ENCODE assay signal across 7 mouse cellular contexts in the genomic region with DNA sequence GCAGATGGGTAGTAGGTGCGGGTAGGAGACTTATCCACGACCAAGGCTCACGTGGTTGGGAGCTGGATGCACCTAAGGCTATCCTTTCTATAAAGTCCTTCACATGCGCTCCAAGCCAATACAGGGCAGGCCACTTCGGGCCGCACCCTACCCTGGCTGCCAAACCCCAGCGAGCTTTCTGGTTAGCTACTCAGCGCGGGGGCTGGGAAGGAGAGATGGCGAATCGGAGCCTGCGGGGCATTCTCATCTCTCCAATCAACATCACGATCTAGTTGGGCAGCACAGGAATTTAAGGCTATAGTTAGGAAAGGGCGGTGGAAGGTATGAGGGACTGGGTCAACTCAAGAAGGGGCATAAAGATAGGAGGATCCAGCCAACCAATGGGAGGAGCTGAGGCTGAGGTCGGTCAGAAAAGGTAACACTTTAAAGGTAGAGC. TPM values are rescaled to one million over a fixed set of nuclear protein-coding genes. Genes with fewer than 3 reads are reported as not detected.
DNase-seq lines count a peak whose midpoint lies in the region; ATAC-seq and TF ChIP-seq lines count a peak whose summit lies in the region.

No protein-coding gene starts in this region.

- no peak for ATAC-seq in forebrain, embryonic 13.5 days
- peak; percentile 10 for ATAC-seq in monocyte, adult 5-6 weeks (replicated peaks; ENCODE audit: insufficient number of reproducible peaks, low FRiP score, low TSS enrichment, poor library complexity, severe bottlenecking)

- 0 out of 2 replicates have a peak, but pooled peaks have one; percentile 19 for TF ChIP-seq POLR2A in lung, adult 2 months (IDR thresholded peaks at IDR 0.05; ENCODE audit: borderline replicate concordance, extremely low read depth, low read depth, low read length)
- no peak for TF ChIP-seq POLR2A in bone marrow macrophage, adult 2 months (IDR thresholded peaks at IDR 0.05; ENCODE audit: borderline replicate concordance, low read depth, low read length)

- TF ChIP-seq CTCF in lung, adult 2 months (IDR thresholded peaks at IDR 0.05; ENCODE audit: insufficient read depth, low read length), result no peak
- no peak for TF ChIP-seq CTCF in bone marrow macrophage, adult 2 months (IDR thresholded peaks at IDR 0.05; ENCODE audit: low read depth, low read length)

- peaks cover 4% of the 10 kb centered on the region; the same call in 1 of the 2 replicates for H3K4me1 ChIP-seq in lung, adult 2 months (ENCODE audit: control insufficient read depth, insufficient read depth, low read length)
- H3K4me1 ChIP-seq in bone marrow macrophage, adult 2 months (ENCODE audit: control insufficient read depth, insufficient read depth, low read length), result peaks cover 38% of the 10 kb centered on the region
- peaks cover 31% of the 10 kb centered on the region for H3K4me1 ChIP-seq in forebrain, embryonic 13.5 days
- peaks cover 37% of the 10 kb centered on the region for H3K4me1 ChIP-seq in limb, embryonic 10.5 days

- peaks cover 46% of the 10 kb centered on the region for H3K36me3 ChIP-seq in forebrain, embryonic 13.5 days (ENCODE audit: poor library complexity, severe bottlenecking)
- H3K36me3 ChIP-seq in limb, embryonic 10.5 days, result peaks cover 52% of the 10 kb centered on the region

- H3K9me3 ChIP-seq in forebrain, embryonic 13.5 days (replicated peaks), result no peaks in the 10 kb centered on the region
- no peaks in the 10 kb centered on the region for H3K9me3 ChIP-seq in limb, embryonic 10.5 days (replicated peaks)

- under 1% methylated on average over 15 of the region's 15 CpGs for WGBS in lung, adult 2 months
- WGBS in forebrain, embryonic 13.5 days, result 1% methylated on average over 15 of the region's 15 CpGs
- under 1% methylated on average over 15 of the region's 15 CpGs for WGBS in limb, embryonic 10.5 days

- H3K27me3 ChIP-seq in forebrain, embryonic 13.5 days, result no peaks in the 10 kb centered on the region
- no peaks in the 10 kb centered on the region for H3K27me3 ChIP-seq in limb, embryonic 10.5 days (ENCODE audit: low read depth, poor library complexity, severe bottlenecking)

- H3K4me3 ChIP-seq in lung, adult 2 months (replicated peaks; ENCODE audit: extremely low read depth, low read depth, low read length), result peak overlapping the region; percentile 57
- H3K4me3 ChIP-seq in bone marrow macrophage, adult 2 months (ENCODE audit: insufficient read depth, low read length), result peak overlapping the region; percentile 61
- H3K4me3 ChIP-seq in forebrain, embryonic 13.5 days, result peak overlapping the region; percentile 63
- peak overlapping the region; percentile 64 for H3K4me3 ChIP-seq in limb, embryonic 10.5 days

- peak overlapping the region; percentile 81 for H3K4me2 ChIP-seq in forebrain, embryonic 13.5 days

- peak; percentile 79 for DNase-seq in lung, adult 2 months
- DNase-seq in lung, postnatal 36 days, result no peak
- peak; percentile 82 for DNase-seq in limb, embryonic 10.5 days (ENCODE audit: low spot score)
- DNase-seq in cerebellum, adult 11 months, result no peak

- peak overlapping the region; percentile 99 for H3K27ac ChIP-seq in bone marrow macrophage, adult 2 months (ENCODE audit: insufficient read depth, low read depth, low read length)
- peak overlapping the region; percentile 81 for H3K27ac ChIP-seq in forebrain, embryonic 13.5 days
- peak overlapping the region; percentile 91 for H3K27ac ChIP-seq in limb, embryonic 10.5 days

- peak overlapping the region; percentile 71 for H3K9ac ChIP-seq in forebrain, embryonic 13.5 days

RNA-seq across cellular contexts. Expression of gene Spag7, which starts 0.9 kb away (rescaled TPM):
- polyA plus RNA-seq in lung, adult 2 months (2012; rRNA removed), result 24.7 and 39.0 TPM in 2 replicates
- polyA plus RNA-seq in bone marrow macrophage, adult 2 months (2012; ENCODE audit: insufficient read depth, insufficient read length, missing spikeins), result 86.8 and 101 TPM in 2 replicates
- 173 and 177 TPM in 2 replicates for polyA plus RNA-seq in forebrain, embryonic 13.5 days (2015; fragmentation: Nextera tagmentation; extraction: Ambion mirVana)
- 182 and 196 TPM in 2 replicates for polyA plus RNA-seq in limb, embryonic 10.5 days (2016; fragmentation: Nextera tagmentation; extraction: Ambion mirVana)
- 49.1 to 78.2 TPM (median 76.7 TPM) in 3 replicates for total RNA-seq in monocyte, adult 5-6 weeks (2017)

RNA-seq across cellular contexts. Expression of gene Eno3, which starts 11.4 kb away (rescaled TPM):
- polyA plus RNA-seq in lung, adult 2 months (2012; rRNA removed), result 19.6 and 97.3 TPM in 2 replicates
- polyA plus RNA-seq in bone marrow macrophage, adult 2 months (2012; ENCODE audit: insufficient read depth, insufficient read length, missing spikeins), result 4.7 and 7.4 TPM in 2 replicates
- 7.1 and 7.4 TPM in 2 replicates for polyA plus RNA-seq in forebrain, embryonic 13.5 days (2015; fragmentation: Nextera tagmentation; extraction: Ambion mirVana)
- 67.8 and 75.6 TPM in 2 replicates for polyA plus RNA-seq in limb, embryonic 10.5 days (2016; fragmentation: Nextera tagmentation; extraction: Ambion mirVana)
- total RNA-seq in monocyte, adult 5-6 weeks (2017), result 236 to 452 TPM (median 414 TPM) in 3 replicates

RNA-seq across cellular contexts. Expression of gene Pfn1, which starts 13.9 kb away (rescaled TPM):
- polyA plus RNA-seq in lung, adult 2 months (2012; rRNA removed), result 933 and 1,129 TPM in 2 replicates
- 1,781 and 1,801 TPM in 2 replicates for polyA plus RNA-seq in bone marrow macrophage, adult 2 months (2012; ENCODE audit: insufficient read depth, insufficient read length, missing spikeins)
- 919 and 977 TPM in 2 replicates for polyA plus RNA-seq in forebrain, embryonic 13.5 days (2015; fragmentation: Nextera tagmentation; extraction: Ambion mirVana)
- polyA plus RNA-seq in limb, embryonic 10.5 days (2016; fragmentation: Nextera tagmentation; extraction: Ambion mirVana), result 2,132 and 2,568 TPM in 2 replicates
- 527 to 871 TPM (median 568 TPM) in 3 replicates for total RNA-seq in monocyte, adult 5-6 weeks (2017)

RNA-seq across cellular contexts. Expression of gene Camta2, which starts 19.6 kb away (rescaled TPM):
- polyA plus RNA-seq in lung, adult 2 months (2012; rRNA removed), result 33.1 and 35.7 TPM in 2 replicates
- polyA plus RNA-seq in bone marrow macrophage, adult 2 months (2012; ENCODE audit: insufficient read depth, insufficient read length, missing spikeins), result 71.4 and 84.6 TPM in 2 replicates
- polyA plus RNA-seq in forebrain, embryonic 13.5 days (2015; fragmentation: Nextera tagmentation; extraction: Ambion mirVana), result 11.9 and 13.9 TPM in 2 replicates
- polyA plus RNA-seq in limb, embryonic 10.5 days (2016; fragmentation: Nextera tagmentation; extraction: Ambion mirVana), result 8.9 and 11.6 TPM in 2 replicates
- total RNA-seq in monocyte, adult 5-6 weeks (2017), result 8.9 to 20.6 TPM (median 15.7 TPM) in 3 replicates

RNA-seq across cellular contexts. Expression of gene Slc25a11, which starts 21.1 kb away (rescaled TPM):
- 83.6 and 113 TPM in 2 replicates for polyA plus RNA-seq in lung, adult 2 months (2012; rRNA removed)
- polyA plus RNA-seq in bone marrow macrophage, adult 2 months (2012; ENCODE audit: insufficient read depth, insufficient read length, missing spikeins), result 99.9 and 110 TPM in 2 replicates
- 156 and 165 TPM in 2 replicates for polyA plus RNA-seq in forebrain, embryonic 13.5 days (2015; fragmentation: Nextera tagmentation; extraction: Ambion mirVana)
- 136 and 160 TPM in 2 replicates for polyA plus RNA-seq in limb, embryonic 10.5 days (2016; fragmentation: Nextera tagmentation; extraction: Ambion mirVana)
- 41.1 to 62.6 TPM (median 43.5 TPM) in 3 replicates for total RNA-seq in monocyte, adult 5-6 weeks (2017)

Comparison
In these comparisons a context has a peak if more than half of its experiments do, and no peak if none do; other contexts are left out.
1. DNase-seq: peak in lung, adult 2 months (single experiment) and limb, embryonic 10.5 days (single experiment); none in lung, postnatal 36 days (single experiment) and cerebellum, adult 11 months (single experiment).
2. Peak in every context shown above with its lines, with median percentiles within 50 percentile points of each other: H3K4me3 ChIP-seq and H3K27ac ChIP-seq.